Mouse (Mus musculus) forebrain, postnatal 0 days (tissue): ENCODE results near the gene Rcan1. TPM values are rescaled to one million over a fixed set of nuclear protein-coding genes. Genes with fewer than 3 reads are reported as not detected.

Experiments used
- ATAC-seq: fragments of 200-750 bp; cut with Nextera tagmentation; 2 replicates; pipeline ENCODE4 v1.8.0; 2017; ENCODE audit warnings: mild to moderate bottlenecking, moderate library complexity
- DNase-seq: peaks from one replicate; pipeline ENCODE4 v3.0.0-alpha.2; 2015
- H3K27ac ChIP-seq: fragments of 300-500 bp; sonication (generic); 2 replicates; pipeline ENCODE4 v1.5.1; 2014; ENCODE audit warnings: low read depth, mild to moderate bottlenecking, antibody characterized with exemption, low read length, moderate library complexity, mixed read lengths
- H3K27me3 ChIP-seq: fragments of 300-500 bp; sonication (generic); 2 replicates; pipeline ENCODE4 v1.6.1; 2014; ENCODE audit warnings: mild to moderate bottlenecking, low read length, mixed read lengths; ENCODE audit not compliant: insufficient read depth
- H3K36me3 ChIP-seq: fragments of 300-500 bp; sonication (generic); 2 replicates; pipeline ENCODE4 v1.6.1; 2014; ENCODE audit warnings: mild to moderate bottlenecking, moderate library complexity; ENCODE audit not compliant: insufficient read depth
- H3K4me1 ChIP-seq: fragments of 300-500 bp; sonication (generic); 2 replicates; pipeline ENCODE4 v1.6.1; 2014; ENCODE audit warnings: antibody characterized with exemption; ENCODE audit not compliant: insufficient read depth
- H3K4me2 ChIP-seq: fragments of 300-500 bp; sonication (generic); 2 replicates; pipeline ENCODE4 v1.6.1; 2014; ENCODE audit warnings: low read depth, mild to moderate bottlenecking, moderate library complexity
- H3K4me3 ChIP-seq: fragments of 300-500 bp; sonication (generic); 2 replicates; pipeline ENCODE4 v1.5.1; 2014; ENCODE audit warnings: low read depth, low read length, mixed read lengths
- H3K9ac ChIP-seq: fragments of 300-500 bp; sonication (generic); 2 replicates; pipeline ENCODE4 v1.6.1; 2014; ENCODE audit warnings: mild to moderate bottlenecking
- H3K9me3 ChIP-seq: fragments of 300-500 bp; sonication (generic); 2 replicates; pipeline ENCODE4 v1.6.1; 2016; ENCODE audit warnings: low read length
- CTCF ChIP-seq: sonication (generic); IDR thresholded peaks from 2 replicates; pipeline ENCODE4 v1.5.1; 2016; ENCODE audit warnings: antibody characterized with exemption, control low read depth, low read depth
- WGBS: fragments of 180-500 bp; shearing (Covaris S2); extraction: QIAGEN DNeasy Blood & Tissue Kit; methylation state at CpG from one replicate; pipeline ENCODE4 v1.1.7; 2014; 5-methylcytosine and 5-hydroxymethylcytosine counted together
- polyA plus RNA-seq: library from polyadenylated mRNA; unstranded; fragments of >200 nt; fragmentation: Nextera tagmentation; extraction: Ambion mirVana; gene quantifications from 2 replicates; pipeline ENCODE4 v1.2.1, GENCODE M21; 2015
- total RNA-seq: library from RNA; depleted of rRNA; stranded (reverse); fragments of >200 nt; gene quantifications from 2 replicates; pipeline ENCODE4 v1.2.3, GENCODE M21; 2014

Rcan1 gene
- total and polyA plus RNA-seq, 2 experiments from 2014 or later: 52.2 to 83.8 TPM

GRCm38 (mm10) chr16:92489356-92489755, 18.7 kb upstream of the Rcan1 start:
- DNase-seq: no peak
- Histone ChIP-seq H3K4me2 (no peak overlapping the region), H3K9me3 (no peaks in the 10 kb centered on the region), H3K27me3 (no peaks in the 10 kb centered on the region), H3K4me3 (no peak overlapping the region), H3K4me1 (no peaks in the 10 kb centered on the region), H3K36me3 (no peaks in the 10 kb centered on the region), H3K9ac (no peak overlapping the region), H3K27ac (no peak overlapping the region)
- no peak for ATAC-seq
- WGBS: 77% methylated on average over 9 of the region's 9 CpGs
- no peak for TF ChIP-seq CTCF

GRCm38 (mm10) chr16:92488456-92488855, 17.8 kb upstream of the Rcan1 start:
- ATAC-seq: no peak
- H3K27me3 ChIP-seq: no peaks in the 10 kb centered on the region
- no peak overlapping the region for H3K4me2 ChIP-seq
- no peak for TF ChIP-seq CTCF
- no peaks in the 10 kb centered on the region for H3K4me1 ChIP-seq
- WGBS: 87% methylated on average over 5 of the region's 5 CpGs
- no peak overlapping the region for H3K4me3 ChIP-seq
- no peak overlapping the region for H3K9ac ChIP-seq
- no peaks in the 10 kb centered on the region for H3K36me3 ChIP-seq
- H3K9me3 ChIP-seq: no peaks in the 10 kb centered on the region
- DNase-seq: no peak
- no peak overlapping the region for H3K27ac ChIP-seq

- 58% methylated on average over 4 of the region's 4 CpGs for WGBS
Measured at GRCm38 (mm10) chr16:92487489-92487888, 16.8 kb upstream of the Rcan1 start.

GRCm38 (mm10) chr16:92487086-92487485, 16.4 kb upstream of the Rcan1 start:
- ATAC-seq (no peak), DNase-seq (no peak)
- H3K9me3 ChIP-seq: no peaks in the 10 kb centered on the region
- H3K36me3 ChIP-seq: no peaks in the 10 kb centered on the region
- H3K27ac ChIP-seq: no peak overlapping the region
- whole genome bisulfite sequencing: 86% methylated on average over 6 of the region's 6 CpGs
- no peak overlapping the region for H3K4me3 ChIP-seq
- TF ChIP-seq CTCF: no peak
- no peak overlapping the region for H3K4me2 ChIP-seq
- no peak overlapping the region for H3K9ac ChIP-seq
- no peaks in the 10 kb centered on the region for H3K4me1 ChIP-seq
- no peaks in the 10 kb centered on the region for H3K27me3 ChIP-seq

More at GRCm38 (mm10) chr16:92487489-92487888, 16.8 kb upstream of the Rcan1 start:
- no peak for ATAC-seq
- DNase-seq: peak; percentile 47
- Histone ChIP-seq H3K9ac (no peak overlapping the region), H3K27ac (no peak overlapping the region), H3K36me3 (no peaks in the 10 kb centered on the region), H3K4me1 (no peaks in the 10 kb centered on the region), H3K4me2 (no peak overlapping the region), H3K27me3 (no peaks in the 10 kb centered on the region), H3K4me3 (no peak overlapping the region), H3K9me3 (no peaks in the 10 kb centered on the region)
- peak; percentile 74 for TF ChIP-seq CTCF

- DNase-seq (no peak), ATAC-seq (no peak)
- Histone ChIP-seq H3K27me3 (no peaks in the 10 kb centered on the region), H3K9me3 (no peaks in the 10 kb centered on the region), H3K4me3 (no peak within 1 kb of the TSS), H3K9ac (no peak within 1 kb of the TSS), H3K4me1 (no peaks in the 10 kb centered on the region), H3K4me2 (no peak within 1 kb of the TSS), H3K36me3 (no peaks in the 10 kb centered on the region), H3K27ac (no peak within 1 kb of the TSS)
- no peak for TF ChIP-seq CTCF
- 85% methylated on average over 5 of the region's 5 CpGs for WGBS
Measured at GRCm38 (mm10) chr16:92485436-92485835, 14.8 kb upstream of the Rcan1 start, which contains the start of gene Clic6. Gene Clic6, plus strand, starts transcription at chr16:92485736.

- no peak overlapping the region for H3K9ac ChIP-seq
- peak; percentile 75 for TF ChIP-seq CTCF
- H3K36me3 ChIP-seq: no peaks in the 10 kb centered on the region
- DNase-seq (peak; percentile 78), ATAC-seq (peak; percentile 50; the same call in 1 of the 2 replicates)
- H3K4me3 ChIP-seq: 0 out of 2 replicates have a peak overlapping the region, but pooled peaks have one; percentile 18
- 12% methylated on average over 22 of the region's 23 CpGs for WGBS
- H3K9me3 ChIP-seq: no peaks in the 10 kb centered on the region
- peak overlapping the region; percentile 34 for H3K4me2 ChIP-seq
- H3K4me1 ChIP-seq: no peaks in the 10 kb centered on the region
- H3K27me3 ChIP-seq: no peaks in the 10 kb centered on the region
- no peak overlapping the region for H3K27ac ChIP-seq
Measured at GRCm38 (mm10) chr16:92478561-92479150, 8.0 kb upstream of the Rcan1 start.

- Histone ChIP-seq H3K9me3 (no peaks in the 10 kb centered on the region), H3K36me3 (no peaks in the 10 kb centered on the region)
- no peak for ATAC-seq
Measured at GRCm38 (mm10) chr16:92475093-92475860, 4.6 kb upstream of the Rcan1 start.

More at GRCm38 (mm10) chr16:92475093-92475860, 4.6 kb upstream of the Rcan1 start:
- H3K27ac ChIP-seq: no peak overlapping the region
- no peaks in the 10 kb centered on the region for H3K27me3 ChIP-seq
- no peaks in the 10 kb centered on the region for H3K4me1 ChIP-seq
- no peak overlapping the region for H3K4me3 ChIP-seq
- no peak overlapping the region for H3K4me2 ChIP-seq
- TF ChIP-seq CTCF: no peak
- 62% methylated on average over 24 of the region's 25 CpGs for WGBS
- no peak for DNase-seq
- H3K9ac ChIP-seq: no peak overlapping the region
